Mouse (Mus musculus): ENCODE results near the gene Gm3646. TPM values are rescaled to one million over a fixed set of nuclear protein-coding genes. Genes with fewer than 3 reads are reported as not detected.

Gene Gm3646
- total RNA-seq, 4 experiments from 2014 or later = not detected

Other genes with a start within 250 kb of the Gm3646 start
- gene Rnf149, start 227.9 kb downstream of the Gm3646 start, total RNA-seq (2022) = 10 to 100 TPM; 27.0 to 37.2 (median 30.8) TPM
- gene Creg2, start 153.9 kb downstream of the Gm3646 start, total RNA-seq (2022) = 10 to 100 TPM; 74.3 to 92.0 (median 82.8) TPM
- gene Rfx8, start 84.3 kb downstream of the Gm3646 start, total RNA-seq (2022) = under 1 TPM in 2 of 4 experiments, not detected in 2; 0.17 to 0.32 TPM
- 100 to 1,000 TPM; 101 to 109 (median 108) TPM for gene Map4k4, start 95.6 kb upstream of the Gm3646 start, total RNA-seq (2022)